Mouse (Mus musculus): ENCODE results near the gene Erf.

Gene Erf

GRCm38 (mm10) chr7:25205355-25206093 lies 45.0 kb downstream of the Erf start:
- peak; percentile 79 to 85 for DNase-seq

GRCm38 (mm10) chr7:25203624-25204023 lies 46.9 kb downstream of the Erf start:
- DNase-seq: peak in 1 of 2 experiments; percentile 42

- no peak for DNase-seq
These were observed 53.1 kb downstream of the Erf start for GRCm38 (mm10) chr7:25197384-25198018.

- DNase-seq: no peak
These were observed 54.5 kb downstream of the Erf start for GRCm38 (mm10) chr7:25196107-25196506.

GRCm38 (mm10) chr7:25195148-25195547 lies 55.4 kb downstream of the Erf start:
- DNase-seq: no peak
